Mouse (Mus musculus): Measurements from ENCODE around the gene Bicc1.

The Bicc1 gene

GRCm38 (mm10) chr10:71156569-71156968 is 2.9 kb downstream of the Bicc1 start:
- no peak for DNase-seq

GRCm38 (mm10) chr10:71153610-71154009 is 5.9 kb downstream of the Bicc1 start:
- no peak for DNase-seq

- DNase-seq: no peak
These were observed 6.4 kb downstream of the Bicc1 start for GRCm38 (mm10) chr10:71153138-71153537.

- DNase-seq: no peak
These were observed 9.0 kb downstream of the Bicc1 start for GRCm38 (mm10) chr10:71150486-71150885.

GRCm38 (mm10) chr10:71148951-71149603 is 10.4 kb downstream of the Bicc1 start:
- no peak for DNase-seq

- DNase-seq: no peak
These were observed 11.3 kb downstream of the Bicc1 start for GRCm38 (mm10) chr10:71148226-71148625.

- no peak for DNase-seq
These were observed 12.6 kb downstream of the Bicc1 start for GRCm38 (mm10) chr10:71146681-71147615.

GRCm38 (mm10) chr10:71145801-71146200 is 13.7 kb downstream of the Bicc1 start:
- DNase-seq: no peak

GRCm38 (mm10) chr10:71144191-71144590 is 15.3 kb downstream of the Bicc1 start:
- no peak for DNase-seq

GRCm38 (mm10) chr10:71142568-71142967 is 16.9 kb downstream of the Bicc1 start:
- DNase-seq: no peak

GRCm38 (mm10) chr10:71140281-71140845 is 19.1 kb downstream of the Bicc1 start:
- no peak for DNase-seq

GRCm38 (mm10) chr10:71138852-71139197 is 20.7 kb downstream of the Bicc1 start:
- DNase-seq: no peak

- DNase-seq: no peak
These were observed 21.2 kb downstream of the Bicc1 start for GRCm38 (mm10) chr10:71138132-71138851.

GRCm38 (mm10) chr10:71137606-71138005 is 21.9 kb downstream of the Bicc1 start:
- DNase-seq: no peak

- no peak for DNase-seq
These were observed 28.2 kb downstream of the Bicc1 start for GRCm38 (mm10) chr10:71131333-71131732.

- DNase-seq: no peak
These were observed 29.2 kb downstream of the Bicc1 start for GRCm38 (mm10) chr10:71130261-71130660.

- no peak for DNase-seq
These were observed 31.6 kb downstream of the Bicc1 start for GRCm38 (mm10) chr10:71127951-71128331.

- no peak for DNase-seq
These were observed 32.1 kb downstream of the Bicc1 start for GRCm38 (mm10) chr10:71127278-71127950.

GRCm38 (mm10) chr10:71123974-71124373 is 35.5 kb downstream of the Bicc1 start:
- no peak for DNase-seq

- DNase-seq: no peak
These were observed 36.1 kb downstream of the Bicc1 start for GRCm38 (mm10) chr10:71123395-71123794.

- no peak for DNase-seq
These were observed 37.0 kb downstream of the Bicc1 start for GRCm38 (mm10) chr10:71122480-71122879.

GRCm38 (mm10) chr10:71120769-71121165 is 38.7 kb downstream of the Bicc1 start:
- DNase-seq: no peak
